Mouse (Mus musculus) lung, postnatal 0 days (tissue): ENCODE data around the gene Sirt2. TPM values are rescaled to one million over a fixed set of nuclear protein-coding genes. Genes with fewer than 3 reads are reported as not detected.
A peak's percentile ranks its signal among the peaks of the same experiment; 100 is the strongest.

ENCODE experiments used
- ATAC-seq: fragments of 200-750 bp; cut with Nextera tagmentation; 2 replicates; pipeline ENCODE4 v1.8.0; 2017; ENCODE audit warnings: moderate library complexity
- DNase-seq: peaks from one replicate; pipeline ENCODE4 v3.0.0-alpha.2; 2016; ENCODE audit warnings: low spot score
- H3K27ac ChIP-seq: fragments of 300-500 bp; sonication (generic); 2 replicates; pipeline ENCODE4 v1.5.1; 2014; ENCODE audit warnings: antibody characterized with exemption, mild to moderate bottlenecking, low read length, mixed read lengths
- H3K27me3 ChIP-seq: fragments of 300-500 bp; sonication (generic); replicated peaks from 2 replicates; pipeline ENCODE4 v1.6.1; 2014; ENCODE audit warnings: low read length, mixed read lengths; ENCODE audit not compliant: insufficient read depth
- H3K36me3 ChIP-seq: fragments of 300-500 bp; sonication (generic); 2 replicates; pipeline ENCODE4 v1.6.1; 2014; ENCODE audit warnings: low read length, mixed read lengths; ENCODE audit not compliant: insufficient read depth
- H3K4me1 ChIP-seq: fragments of 300-500 bp; sonication (generic); 2 replicates; pipeline ENCODE4 v1.6.1; 2014; ENCODE audit warnings: antibody characterized with exemption, low read depth, low read length, mixed read lengths; ENCODE audit not compliant: insufficient read depth
- H3K4me2 ChIP-seq: fragments of 300-500 bp; sonication (generic); replicated peaks from 2 replicates; pipeline ENCODE4 v1.6.1; 2014; ENCODE audit warnings: low read depth, mild to moderate bottlenecking, low read length, moderate library complexity, mixed read lengths
- H3K4me3 ChIP-seq: fragments of 300-500 bp; sonication (generic); 2 replicates; pipeline ENCODE4 v1.5.1; 2014; ENCODE audit warnings: low read depth, low read length
- H3K9ac ChIP-seq: fragments of 300-500 bp; sonication (generic); replicated peaks from 2 replicates; pipeline ENCODE4 v1.6.1; 2014; ENCODE audit warnings: low read depth, mild to moderate bottlenecking
- H3K9me3 ChIP-seq: fragments of 300-500 bp; sonication (generic); 2 replicates; pipeline ENCODE4 v1.6.1; 2016; ENCODE audit warnings: low read length, mixed read lengths
- CTCF ChIP-seq: IDR thresholded peaks from 2 replicates; pipeline ENCODE4 v1.5.1; 2016; ENCODE audit warnings: antibody characterized with exemption, mild to moderate bottlenecking
- EP300 ChIP-seq: IDR thresholded peaks from 2 replicates; pipeline ENCODE4 v1.6.1; 2016; ENCODE audit warnings: antibody characterized with exemption, mild to moderate bottlenecking, control low read depth
- WGBS: fragments of 180-500 bp; shearing (Covaris S2); extraction: QIAGEN DNeasy Blood & Tissue Kit; methylation state at CpG from one replicate; pipeline ENCODE4 v1.1.7; 2014; 5-methylcytosine and 5-hydroxymethylcytosine counted together
- polyA plus RNA-seq: library from polyadenylated mRNA; unstranded; fragments of >200 nt; fragmentation: Nextera tagmentation; extraction: Ambion mirVana; gene quantifications from 2 replicates; pipeline ENCODE4 v1.2.1, GENCODE M21; 2015

The Sirt2 gene
- polyA plus RNA-seq, 1 experiment from 2014 or later: 55.4 TPM

DNA sequence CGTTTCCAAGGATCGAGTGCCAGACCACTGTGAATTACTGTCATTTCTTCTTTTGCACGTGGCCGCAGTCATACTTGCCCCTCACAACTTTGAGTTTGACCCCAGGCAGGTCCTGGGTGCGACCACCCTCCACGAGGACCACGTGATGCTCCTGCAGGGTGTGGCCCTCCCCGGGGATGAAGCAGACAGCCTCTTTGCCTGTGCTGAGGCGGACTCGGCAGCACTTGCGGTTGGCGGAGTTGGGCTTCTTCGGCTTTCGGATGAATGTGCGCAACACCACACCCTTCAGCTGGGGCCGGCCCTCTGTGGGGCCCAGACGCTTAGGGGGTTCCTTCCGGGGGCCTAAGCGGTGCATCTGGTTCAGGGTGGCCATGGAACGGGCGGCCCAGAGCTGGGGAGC is 26.7 kb upstream of the Sirt2 start:
- Histone ChIP-seq H3K9me3 (no peaks in the 10 kb centered on the region), H3K27ac (no peak overlapping the region), H3K27me3 (no peaks in the 10 kb centered on the region), H3K4me1 (peaks cover 4% of the 10 kb centered on the region), H3K4me2 (no peak overlapping the region), H3K9ac (no peak overlapping the region), H3K4me3 (no peak overlapping the region), H3K36me3 (no peaks in the 10 kb centered on the region; the same call in 1 of the 2 replicates)
- ATAC-seq (no peak), DNase-seq (no peak)
- no peak for TF ChIP-seq EP300
- no peak for TF ChIP-seq CTCF
- WGBS: 95% methylated on average over 21 of the region's 21 CpGs

DNA sequence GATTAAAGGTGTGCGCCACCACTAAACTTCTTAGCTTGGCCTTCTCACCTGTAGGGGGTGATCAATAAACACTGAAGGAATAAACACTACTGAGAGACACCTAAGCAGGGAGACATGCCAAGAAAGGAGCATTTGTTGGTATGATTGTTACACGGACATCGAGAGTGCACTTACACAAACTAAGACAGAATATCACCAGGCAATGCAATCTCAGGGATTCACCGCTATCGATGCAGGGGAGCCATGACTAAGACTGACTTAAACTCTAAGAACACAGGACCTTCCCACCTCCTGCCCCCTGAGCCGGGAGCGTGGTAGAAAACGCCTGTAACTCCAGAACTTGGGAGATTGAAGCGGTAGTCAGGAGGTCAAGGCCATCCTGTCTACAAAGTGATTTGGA is 25.6 kb upstream of the Sirt2 start:
- H3K9me3 ChIP-seq: no peaks in the 10 kb centered on the region
- no peak for ATAC-seq
- 31% methylated on average over 9 of the region's 9 CpGs for WGBS
- no peaks in the 10 kb centered on the region for H3K27me3 ChIP-seq
- H3K36me3 ChIP-seq: no peaks in the 10 kb centered on the region; the same call in 1 of the 2 replicates
- TF ChIP-seq EP300: no peak
- TF ChIP-seq CTCF: no peak
- no peak for DNase-seq
- peak overlapping the region; percentile 78 for H3K9ac ChIP-seq
- H3K4me3 ChIP-seq: peak overlapping the region; percentile 87
- peak overlapping the region; percentile 86; the same call in 1 of the 2 replicates for H3K27ac ChIP-seq
- H3K4me1 ChIP-seq: peaks cover 4% of the 10 kb centered on the region
- peak overlapping the region; percentile 77 for H3K4me2 ChIP-seq

DNA sequence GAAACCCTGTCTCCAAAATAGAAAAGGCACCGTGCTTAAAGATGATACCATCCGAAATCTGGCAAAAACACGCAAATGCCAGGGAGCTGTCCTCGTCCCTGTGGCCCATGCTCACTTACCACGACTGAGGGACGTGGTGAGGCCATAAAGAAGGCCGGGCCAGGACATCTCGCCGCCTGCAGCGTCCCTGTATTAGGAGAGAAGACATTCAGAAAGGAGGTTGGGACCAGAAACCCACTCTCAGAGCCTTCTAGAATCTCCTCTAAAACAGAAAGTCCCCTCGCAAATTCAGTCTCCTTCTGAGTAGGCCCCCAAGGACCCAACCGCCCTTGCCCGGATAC is 25.2 kb upstream of the Sirt2 start:
- H3K9me3 ChIP-seq: no peaks in the 10 kb centered on the region
- peak; percentile 10 for ATAC-seq
- H3K4me2 ChIP-seq: peak overlapping the region; percentile 77
- peak overlapping the region; percentile 87 for H3K4me3 ChIP-seq
- TF ChIP-seq CTCF (no peak), EP300 (no peak)
- peaks cover 4% of the 10 kb centered on the region for H3K4me1 ChIP-seq
- peak overlapping the region; percentile 78 for H3K9ac ChIP-seq
- 2% methylated on average over 13 of the region's 13 CpGs for WGBS
- H3K27me3 ChIP-seq: no peaks in the 10 kb centered on the region
- H3K36me3 ChIP-seq: no peaks in the 10 kb centered on the region; the same call in 1 of the 2 replicates
- peak overlapping the region; percentile 86 for H3K27ac ChIP-seq
- DNase-seq: peak; percentile 8

GRCm38 (mm10) chr7:28741709-28742438 is 24.7 kb upstream of the Sirt2 start, which contains the start of the genes Mrps12 and Sars2:
Gene Mrps12 (minus strand): TSS chr7:28741820.
Gene Sars2 (plus strand): TSS chr7:28741992.
- Histone ChIP-seq H3K27ac (peak within 1 kb of the TSS; percentile 86), H3K4me3 (peak within 1 kb of the TSS; percentile 87), H3K4me2 (peak within 1 kb of the TSS; percentile 77), H3K36me3 (no peaks in the 10 kb centered on the region; the same call in 1 of the 2 replicates), H3K9ac (peak within 1 kb of the TSS; percentile 78), H3K9me3 (no peaks in the 10 kb centered on the region), H3K4me1 (peaks cover 4% of the 10 kb centered on the region), H3K27me3 (no peaks in the 10 kb centered on the region)
- TF ChIP-seq CTCF (peak; percentile 96), EP300 (peak; percentile 50; the same call in 1 of the 2 replicates)
- under 1% methylated on average over 39 of the region's 39 CpGs for WGBS
- ATAC-seq (peak; percentile 97), DNase-seq (peak; percentile 100)

DNA sequence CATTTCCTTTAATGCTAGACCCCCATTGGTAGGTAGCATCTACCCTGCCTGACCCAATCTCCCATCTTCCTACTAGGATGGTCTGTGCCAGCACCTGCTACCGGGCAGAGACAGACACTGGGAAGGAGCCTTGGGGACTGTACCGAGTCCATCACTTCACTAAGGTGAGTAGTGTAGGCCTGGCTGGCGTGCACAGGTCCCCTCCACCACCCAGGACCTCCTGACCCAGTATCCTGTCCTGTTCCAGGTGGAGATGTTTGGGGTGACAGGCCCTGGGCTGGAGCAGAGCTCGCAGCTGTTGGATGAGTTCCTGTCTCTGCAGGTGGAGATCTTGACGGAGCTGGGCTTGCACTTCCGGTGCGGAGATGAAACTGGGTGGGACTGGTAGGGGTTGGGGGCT is 16.6 kb upstream of the Sirt2 start:
- H3K4me3 ChIP-seq: no peak overlapping the region
- DNase-seq (no peak), ATAC-seq (no peak)
- H3K9me3 ChIP-seq: no peaks in the 10 kb centered on the region
- no peaks in the 10 kb centered on the region for H3K36me3 ChIP-seq
- 91% methylated on average over 7 of the region's 7 CpGs for WGBS
- no peak overlapping the region for H3K27ac ChIP-seq
- no peak overlapping the region for H3K9ac ChIP-seq
- H3K4me2 ChIP-seq: no peak overlapping the region
- H3K4me1 ChIP-seq: no peaks in the 10 kb centered on the region
- H3K27me3 ChIP-seq: no peaks in the 10 kb centered on the region
- TF ChIP-seq EP300 (no peak), CTCF (no peak)

DNA sequence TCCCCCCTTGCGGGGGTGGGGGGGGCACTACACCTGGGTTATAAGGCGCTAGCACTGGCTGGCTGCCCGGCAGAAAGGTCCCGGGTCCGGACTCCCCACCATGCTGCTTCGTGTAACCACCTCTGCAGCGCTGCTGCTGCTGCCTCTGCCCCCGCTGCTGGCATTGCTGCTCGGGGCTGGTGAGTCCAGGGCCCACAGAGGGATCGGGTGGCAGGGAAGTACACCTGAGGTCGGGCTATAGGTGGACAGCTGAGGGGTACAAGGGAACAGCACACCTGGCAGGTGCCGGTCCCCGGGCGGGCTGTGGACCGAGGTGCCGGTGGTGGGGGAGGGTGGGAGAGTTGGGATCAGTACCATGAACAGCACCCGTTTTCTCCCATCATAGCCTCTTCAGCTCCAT is 10.5 kb upstream of the Sirt2 start, which contains the start of gene Ccer2:
TSS of gene Ccer2 (plus strand) at position 96 of the 400 bp plus-strand sequence.
- Histone ChIP-seq H3K4me2 (0 out of 2 replicates have a peak within 1 kb of the TSS, but pooled peaks have one; percentile 22), H3K9ac (no peak within 1 kb of the TSS), H3K27ac (no peak within 1 kb of the TSS), H3K4me1 (no peaks in the 10 kb centered on the region), H3K4me3 (no peak within 1 kb of the TSS), H3K36me3 (peaks cover 13% of the 10 kb centered on the region; the same call in 1 of the 2 replicates), H3K9me3 (no peaks in the 10 kb centered on the region), H3K27me3 (0 out of 2 replicates have a peak, but pooled peaks cover 7% of the 10 kb centered on the region)
- TF ChIP-seq EP300: no peak
- no peak for TF ChIP-seq CTCF
- DNase-seq (no peak), ATAC-seq (peak; percentile 18)
- 3% methylated on average over 12 of the region's 17 CpGs for whole genome bisulfite sequencing
